Mouse (Mus musculus): ENCODE results near the gene Slc5a9. TPM values are rescaled to one million over a fixed set of nuclear protein-coding genes. Genes with fewer than 3 reads are reported as not detected.

The Slc5a9 gene
- polyA plus RNA-seq, 1 experiment: 0.99 TPM

DNA sequence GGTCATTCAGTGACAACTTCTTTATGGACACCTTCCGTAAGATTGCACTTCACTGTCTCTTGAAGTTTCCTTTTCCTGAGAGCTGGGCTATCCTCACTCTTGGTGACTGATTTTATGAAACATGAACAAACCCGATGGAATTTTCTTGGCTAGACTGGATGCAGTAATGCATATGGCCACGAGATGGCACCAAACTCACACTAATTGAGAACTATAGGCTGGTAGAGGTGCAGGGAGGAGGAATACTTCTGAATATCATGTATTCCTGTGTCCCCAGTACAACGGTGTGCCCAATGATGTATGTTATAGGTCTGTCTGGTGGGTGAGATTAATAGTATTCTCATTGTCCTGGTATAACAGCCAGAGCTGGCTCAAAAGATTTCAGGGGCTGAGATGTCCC, 16.1 kb downstream of the Slc5a9 start:
- TF ChIP-seq CTCF (IDR thresholded peaks at IDR 0.05; ENCODE audit: control insufficient read depth, insufficient read depth, insufficient replicate concordance, low read depth, low read length) (no peak), POLR2A (IDR thresholded peaks at IDR 0.05; ENCODE audit: control insufficient read depth, low read depth, low read length) (no peak)
- H3K36me3 ChIP-seq (ENCODE audit: control insufficient read depth, insufficient read depth, low read length): no peaks in the 10 kb centered on the region
- H3K4me3 ChIP-seq (ENCODE audit: control insufficient read depth, low read depth, low read length): no peak overlapping the region

DNA sequence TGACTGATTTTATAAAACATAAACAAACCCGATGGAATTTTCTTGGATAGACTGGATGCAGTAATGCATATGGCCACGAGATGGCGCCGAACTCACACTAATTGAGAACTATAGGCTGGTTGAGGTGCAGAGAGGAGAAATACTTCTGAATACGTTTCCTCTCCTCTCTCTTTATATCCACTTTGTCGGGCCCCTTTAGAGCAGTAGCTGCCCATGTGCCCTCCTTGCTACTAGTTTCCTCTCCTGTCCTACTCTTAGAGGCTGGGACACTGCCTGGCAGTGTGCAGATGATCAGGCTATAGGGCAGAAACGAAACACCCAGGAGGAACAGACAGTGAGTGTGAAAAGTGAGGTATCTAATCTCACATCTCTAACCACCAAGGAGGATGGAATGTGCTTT, 16.7 kb downstream of the Slc5a9 start:
- Histone ChIP-seq H3K4me1 (ENCODE audit: control insufficient read depth, insufficient read depth, low read length) (peaks cover 3% of the 10 kb centered on the region; the same call in 1 of the 2 replicates), H3K36me3 (ENCODE audit: control insufficient read depth, insufficient read depth, low read length) (no peaks in the 10 kb centered on the region), H3K4me3 (ENCODE audit: control insufficient read depth, low read depth, low read length) (no peak overlapping the region), H3K27ac (ENCODE audit: control insufficient read depth, insufficient read depth, low read depth, low read length) (no peak overlapping the region), H3K27me3 (ENCODE audit: control insufficient read depth, insufficient read depth, low read length) (no peaks in the 10 kb centered on the region)
- TF ChIP-seq CTCF (IDR thresholded peaks at IDR 0.05; ENCODE audit: control insufficient read depth, insufficient read depth, insufficient replicate concordance, low read depth, low read length) (no peak), POLR2A (IDR thresholded peaks at IDR 0.05; ENCODE audit: control insufficient read depth, low read depth, low read length) (no peak)

More for the DNA sequence above, 16.1 kb downstream of the Slc5a9 start:
- Histone ChIP-seq H3K27me3 (ENCODE audit: control insufficient read depth, insufficient read depth, low read length) (no peaks in the 10 kb centered on the region), H3K4me1 (ENCODE audit: control insufficient read depth, insufficient read depth, low read length) (peaks cover 3% of the 10 kb centered on the region; the same call in 1 of the 2 replicates), H3K27ac (ENCODE audit: control insufficient read depth, insufficient read depth, low read depth, low read length) (no peak overlapping the region)

DNA sequence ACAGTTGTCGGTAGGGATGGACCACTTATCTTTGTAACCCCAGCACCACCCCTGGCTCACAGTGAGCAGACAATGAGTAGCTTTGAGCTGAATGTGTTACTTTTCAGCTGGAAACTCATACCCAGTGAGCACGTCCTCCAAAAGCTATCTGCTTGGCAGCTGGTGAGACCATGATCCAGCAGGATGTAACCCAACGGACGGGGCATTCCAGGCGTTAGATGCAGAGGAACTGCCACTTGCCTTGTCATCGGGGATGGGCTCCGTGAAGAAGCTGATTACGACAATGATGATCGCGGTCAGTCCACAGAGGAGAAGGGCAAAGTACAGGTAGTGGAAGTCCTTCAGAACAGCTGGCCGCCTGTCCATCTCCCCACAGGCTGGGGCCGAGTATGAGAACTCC, 19.2 kb downstream of the Slc5a9 start:
- no peaks in the 10 kb centered on the region for H3K36me3 ChIP-seq (ENCODE audit: control insufficient read depth, insufficient read depth, low read length)
- H3K4me1 ChIP-seq (ENCODE audit: control insufficient read depth, insufficient read depth, low read length): peaks cover 3% of the 10 kb centered on the region; the same call in 1 of the 2 replicates
- peak overlapping the region; percentile 0; the same call in 1 of the 2 replicates for H3K4me3 ChIP-seq (ENCODE audit: control insufficient read depth, low read depth, low read length)
- H3K27ac ChIP-seq (ENCODE audit: control insufficient read depth, insufficient read depth, low read depth, low read length): 0 out of 2 replicates have a peak overlapping the region, but pooled peaks have one; percentile 39
- H3K27me3 ChIP-seq (ENCODE audit: control insufficient read depth, insufficient read depth, low read length): no peaks in the 10 kb centered on the region
- TF ChIP-seq POLR2A (IDR thresholded peaks at IDR 0.05; ENCODE audit: control insufficient read depth, low read depth, low read length) (peak; percentile 53; the same call in 1 of the 2 replicates), CTCF (IDR thresholded peaks at IDR 0.05; ENCODE audit: control insufficient read depth, insufficient read depth, insufficient replicate concordance, low read depth, low read length) (no peak)

- TF ChIP-seq CTCF (IDR thresholded peaks at IDR 0.05; ENCODE audit: control insufficient read depth, insufficient read depth, insufficient replicate concordance, low read depth, low read length) (no peak), POLR2A (IDR thresholded peaks at IDR 0.05; ENCODE audit: control insufficient read depth, low read depth, low read length) (no peak)
- Histone ChIP-seq H3K4me1 (ENCODE audit: control insufficient read depth, insufficient read depth, low read length) (peaks cover 3% of the 10 kb centered on the region; the same call in 1 of the 2 replicates), H3K36me3 (ENCODE audit: control insufficient read depth, insufficient read depth, low read length) (no peaks in the 10 kb centered on the region), H3K27me3 (ENCODE audit: control insufficient read depth, insufficient read depth, low read length) (no peaks in the 10 kb centered on the region), H3K27ac (ENCODE audit: control insufficient read depth, insufficient read depth, low read depth, low read length) (no peak overlapping the region), H3K4me3 (ENCODE audit: control insufficient read depth, low read depth, low read length) (no peak overlapping the region)
These were observed 22.4 kb downstream of the Slc5a9 start for GRCm38 (mm10) chr4:111880112-111880875.

- Histone ChIP-seq H3K27me3 (ENCODE audit: control insufficient read depth, insufficient read depth, low read length) (no peaks in the 10 kb centered on the region), H3K27ac (ENCODE audit: control insufficient read depth, insufficient read depth, low read depth, low read length) (no peak overlapping the region), H3K36me3 (ENCODE audit: control insufficient read depth, insufficient read depth, low read length) (no peaks in the 10 kb centered on the region), H3K4me3 (ENCODE audit: control insufficient read depth, low read depth, low read length) (no peak overlapping the region), H3K4me1 (ENCODE audit: control insufficient read depth, insufficient read depth, low read length) (no peaks in the 10 kb centered on the region)
- no peak for TF ChIP-seq POLR2A (IDR thresholded peaks at IDR 0.05; ENCODE audit: control insufficient read depth, low read depth, low read length)
- TF ChIP-seq CTCF (IDR thresholded peaks at IDR 0.05; ENCODE audit: control insufficient read depth, insufficient read depth, insufficient replicate concordance, low read depth, low read length): no peak
These were observed 34.8 kb downstream of the Slc5a9 start for GRCm38 (mm10) chr4:111867743-111868401.

- Histone ChIP-seq H3K27ac (ENCODE audit: control insufficient read depth, insufficient read depth, low read depth, low read length) (no peak overlapping the region), H3K4me1 (ENCODE audit: control insufficient read depth, insufficient read depth, low read length) (no peaks in the 10 kb centered on the region), H3K27me3 (ENCODE audit: control insufficient read depth, insufficient read depth, low read length) (no peaks in the 10 kb centered on the region), H3K4me3 (ENCODE audit: control insufficient read depth, low read depth, low read length) (no peak overlapping the region), H3K36me3 (ENCODE audit: control insufficient read depth, insufficient read depth, low read length) (no peaks in the 10 kb centered on the region)
- no peak for TF ChIP-seq POLR2A (IDR thresholded peaks at IDR 0.05; ENCODE audit: control insufficient read depth, low read depth, low read length)
- TF ChIP-seq CTCF (IDR thresholded peaks at IDR 0.05; ENCODE audit: control insufficient read depth, insufficient read depth, insufficient replicate concordance, low read depth, low read length): no peak
These were observed 36.0 kb downstream of the Slc5a9 start for GRCm38 (mm10) chr4:111866701-111867100.

- H3K4me1 ChIP-seq (ENCODE audit: control insufficient read depth, insufficient read depth, low read length): no peaks in the 10 kb centered on the region
- no peaks in the 10 kb centered on the region for H3K36me3 ChIP-seq (ENCODE audit: control insufficient read depth, insufficient read depth, low read length)
- H3K27me3 ChIP-seq (ENCODE audit: control insufficient read depth, insufficient read depth, low read length): no peaks in the 10 kb centered on the region
- TF ChIP-seq POLR2A (IDR thresholded peaks at IDR 0.05; ENCODE audit: control insufficient read depth, low read depth, low read length) (no peak), CTCF (IDR thresholded peaks at IDR 0.05; ENCODE audit: control insufficient read depth, insufficient read depth, insufficient replicate concordance, low read depth, low read length) (no peak)
- no peak overlapping the region for H3K4me3 ChIP-seq (ENCODE audit: control insufficient read depth, low read depth, low read length)
- no peak overlapping the region for H3K27ac ChIP-seq (ENCODE audit: control insufficient read depth, insufficient read depth, low read depth, low read length)
These were observed 50.1 kb downstream of the Slc5a9 start for GRCm38 (mm10) chr4:111852626-111853025.
